In genomic region chr1:176355342-176355741, GRCm38 (mm10) we compare ENCODE assay signal across 9 mouse cellular contexts.
A peak's percentile ranks its signal among the peaks of the same experiment; 100 is the strongest.
DNase-seq lines count a peak whose midpoint lies in the region; ATAC-seq lines count a peak whose summit lies in the region.
"Had no signal": no experiment of that assay in that cellular context is flagged by ENCODE, and none has a peak within 500 bp of the region (broad histone marks: within the 10 kb centered on the region; RNA-seq: fewer than 3 reads in every experiment).

No protein-coding gene starts in this region.

- peak overlapping the region; percentile 40 for H3K4me2 ChIP-seq in hindbrain, embryonic 12.5 days (replicated peaks)
- no peak overlapping the region for H3K4me2 ChIP-seq in liver, embryonic 12.5 days
- H3K4me2 ChIP-seq: limb, embryonic 12.5 days had no signal

- no peaks in the 10 kb centered on the region for H3K36me3 ChIP-seq in hindbrain, embryonic 12.5 days
- H3K36me3 ChIP-seq in midbrain, embryonic 10.5 days = no peaks in the 10 kb centered on the region
- no peaks in the 10 kb centered on the region for H3K36me3 ChIP-seq in liver, embryonic 12.5 days
- H3K36me3 ChIP-seq: limb, embryonic 12.5 days had no signal

- H3K4me1 ChIP-seq in hindbrain, embryonic 12.5 days = peaks cover 18% of the 10 kb centered on the region
- H3K4me1 ChIP-seq in midbrain, embryonic 10.5 days = peaks cover 6% of the 10 kb centered on the region; the same call in 1 of the 2 replicates
- no peaks in the 10 kb centered on the region for H3K4me1 ChIP-seq in liver, embryonic 12.5 days
- H3K4me1 ChIP-seq: limb, embryonic 12.5 days had no signal

- H3K4me3 ChIP-seq in hindbrain, embryonic 12.5 days = no peak overlapping the region
- no peak overlapping the region for H3K4me3 ChIP-seq in midbrain, embryonic 10.5 days
- no peak overlapping the region for H3K4me3 ChIP-seq in liver, embryonic 12.5 days
- H3K4me3 ChIP-seq: limb, embryonic 12.5 days had no signal

- peak; percentile 5 for DNase-seq in ovary, postnatal 36 days (ENCODE audit: low spot score)
- no peak for DNase-seq in ovary, postnatal 14 days (ENCODE audit: low spot score)
- no peak for DNase-seq in midbrain, embryonic 10.5 days (ENCODE audit: low spot score)
- no peak for DNase-seq in spleen, postnatal 36 days (ENCODE audit: low spot score in 2 of 2)
- DNase-seq in adrenal gland, postnatal 25 days = no peak

- WGBS in hindbrain, embryonic 12.5 days = 37% methylated on average over 12 of the region's 12 CpGs
- WGBS in midbrain, embryonic 10.5 days = 64% methylated on average over 12 of the region's 12 CpGs
- WGBS in liver, embryonic 12.5 days (ENCODE audit: insufficient replicate concordance) = 58% methylated on average over 12 of the region's 12 CpGs

- no peak overlapping the region for H3K9ac ChIP-seq in hindbrain, embryonic 12.5 days
- no peak overlapping the region for H3K9ac ChIP-seq in liver, embryonic 12.5 days
- H3K9ac ChIP-seq: limb, embryonic 12.5 days had no signal

- no peaks in the 10 kb centered on the region for H3K27me3 ChIP-seq in hindbrain, embryonic 12.5 days
- no peaks in the 10 kb centered on the region for H3K27me3 ChIP-seq in midbrain, embryonic 10.5 days (ENCODE audit: low read depth, poor library complexity, severe bottlenecking)
- no peaks in the 10 kb centered on the region for H3K27me3 ChIP-seq in liver, embryonic 12.5 days (replicated peaks)

- H3K27ac ChIP-seq in hindbrain, embryonic 12.5 days = peak overlapping the region; percentile 70
- 0 out of 2 replicates have a peak overlapping the region, but pooled peaks have one; percentile 42 for H3K27ac ChIP-seq in midbrain, embryonic 10.5 days (replicated peaks)
- H3K27ac ChIP-seq in liver, embryonic 12.5 days = no peak overlapping the region
- H3K27ac ChIP-seq: limb, embryonic 12.5 days had no signal

- no peaks in the 10 kb centered on the region for H3K9me3 ChIP-seq in hindbrain, embryonic 12.5 days (replicated peaks)
- H3K9me3 ChIP-seq in midbrain, embryonic 10.5 days (replicated peaks) = no peaks in the 10 kb centered on the region
- H3K9me3 ChIP-seq in liver, embryonic 12.5 days (replicated peaks) = no peaks in the 10 kb centered on the region
- H3K9me3 ChIP-seq: limb, embryonic 12.5 days had no signal

- peak; percentile 97 for ATAC-seq in hindbrain, embryonic 12.5 days (ENCODE audit: low FRiP score)
- no peak for ATAC-seq in megakaryocyte, adult 5-6 weeks (ENCODE audit: poor library complexity, severe bottlenecking)
- no peak for ATAC-seq in liver, embryonic 12.5 days
